Mouse (Mus musculus): Measurements from ENCODE around the gene Arntl2.

DNA sequence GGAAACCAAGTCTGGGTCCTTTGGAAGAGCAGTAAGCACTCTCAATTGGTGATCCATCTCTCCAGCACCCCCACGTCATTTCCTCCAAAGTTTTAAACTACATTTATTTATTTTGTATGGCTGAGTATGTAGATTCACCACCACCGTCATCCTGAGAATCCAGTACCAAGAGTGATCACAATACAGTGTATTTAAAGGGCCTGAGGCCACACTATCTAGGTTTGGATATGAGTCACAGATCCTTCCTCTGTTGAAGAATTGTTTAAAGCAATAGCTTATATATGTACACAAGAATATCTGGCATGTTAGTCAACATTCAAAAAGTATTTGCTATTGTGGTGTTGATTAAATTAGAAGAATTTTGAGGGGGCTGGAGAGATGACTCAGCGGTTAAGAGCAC is 52.4 kb downstream of the Arntl2 start:
- TF ChIP-seq EP300 (IDR thresholded peaks at IDR 0.05; ENCODE audit: low read length) = no peak
- TF ChIP-seq HCFC1 (IDR thresholded peaks at IDR 0.05; ENCODE audit: low read depth, low read length) = no peak

Data from CH12.LX (cell line).